Mouse (Mus musculus) heart, postnatal 36 days (tissue): ENCODE measurements around the gene Pgm2. TPM values are rescaled to one million over a fixed set of nuclear protein-coding genes. Genes with fewer than 3 reads are reported as not detected.
A peak's percentile ranks its signal among the peaks of the same experiment; 100 is the strongest.

Experiments used
- DNase-seq, 2 experiments: peaks; one replicate each; pipeline ENCODE4 v3.0.0; 2021 to 2022
- intact Hi-C: fragments of 180-260 bp; cut with DNase I; formaldehyde crosslinking; loops from one replicate; pipeline ENCODE4 v1.15.1; 2025
- total RNA-seq, 2 experiments: library from RNA; stranded (reverse); gene quantifications; 2 replicates each; pipeline ENCODE4 v1.2.3; 2021

Pgm2 gene
- total RNA-seq, 2 experiments from 2014 or later, result 5.7 to 8.5 TPM

DNA sequence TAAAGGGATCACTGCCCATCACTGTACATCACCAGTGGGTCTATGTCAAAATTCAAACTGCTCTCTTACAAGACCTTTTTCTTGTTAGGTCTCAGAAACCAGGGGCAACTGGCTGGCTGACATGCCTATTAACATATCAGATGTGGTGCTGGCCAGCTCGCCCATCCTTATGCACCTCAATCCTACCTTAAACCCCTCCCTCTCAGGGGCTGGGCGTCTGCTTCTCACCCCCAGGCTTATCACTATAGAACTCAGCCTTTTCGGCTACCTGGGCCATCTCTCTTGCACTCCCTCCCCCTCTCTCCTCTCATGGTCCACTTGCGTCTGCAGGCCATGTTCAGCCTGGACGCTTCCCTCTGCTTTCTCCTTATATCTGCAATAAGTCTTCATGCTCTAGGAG is 38.8 kb downstream of the Pgm2 start:
- intact Hi-C loops, result no loop called here
- no peak for DNase-seq

DNA sequence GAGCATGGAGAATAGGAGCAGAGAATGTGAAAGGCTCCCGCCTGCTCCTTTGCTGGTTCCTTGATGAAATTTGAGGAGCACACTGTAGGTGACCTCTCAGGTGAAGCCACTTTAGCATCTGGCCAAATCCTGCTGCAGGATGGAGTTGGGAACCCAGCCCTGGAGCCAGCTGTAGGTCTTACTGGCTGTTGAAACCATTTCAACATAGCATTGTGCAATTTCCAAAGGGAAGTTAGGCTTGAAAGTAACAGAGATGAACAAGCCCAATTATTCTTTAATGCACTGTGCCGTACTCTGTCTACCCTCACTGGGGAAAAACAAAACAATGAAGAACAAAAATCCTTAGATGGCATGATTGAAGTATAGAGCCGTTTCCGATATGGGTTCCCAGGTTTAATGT is 41.2 kb downstream of the Pgm2 start:
- no peak for DNase-seq
- intact Hi-C loops, result no loop called here

DNA sequence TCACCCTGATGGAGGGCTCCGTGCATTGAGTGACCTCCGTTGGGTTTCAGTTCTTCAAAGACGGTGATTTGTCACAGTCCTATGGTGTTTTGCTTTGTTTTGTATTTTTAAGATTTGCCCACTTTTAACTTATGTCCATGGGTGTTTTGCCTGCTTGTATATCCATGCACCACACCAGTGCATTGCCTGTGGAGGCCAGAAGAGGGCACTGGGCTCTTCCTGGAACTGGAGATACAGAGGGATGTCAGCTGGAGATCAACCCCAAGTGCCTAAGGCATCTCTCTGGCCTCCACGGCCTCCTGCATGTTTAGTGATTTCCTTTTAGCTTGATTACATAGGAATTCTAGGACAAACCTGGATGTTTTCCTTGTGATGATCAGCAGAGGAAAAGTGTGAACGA is 43.6 kb downstream of the Pgm2 start:
- no peak for DNase-seq
- intact Hi-C loops, result loop anchor here (5.0 kb wide), 1 partner anchor 131 kb away; no protein-coding TSS in a partner anchor

DNA sequence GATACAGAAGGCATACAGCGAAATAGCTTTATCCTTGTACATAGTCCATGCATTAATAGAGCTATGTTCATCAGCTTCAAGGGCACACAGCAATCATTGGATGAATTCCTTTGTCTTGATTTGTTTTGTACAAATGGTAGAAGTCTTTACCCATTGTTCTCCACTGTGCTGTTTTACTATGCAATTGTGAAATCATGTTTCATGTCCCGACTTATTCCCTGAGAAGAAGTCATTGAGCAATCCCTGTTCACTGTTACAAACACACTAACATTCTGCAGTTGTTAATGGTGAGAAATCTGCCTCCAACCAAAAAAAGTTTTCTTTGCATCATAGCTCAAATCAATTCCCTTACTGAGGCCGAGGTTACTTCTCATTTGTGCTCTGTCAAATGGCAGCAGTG is 47.5 kb downstream of the Pgm2 start:
- intact Hi-C loops, result no loop called here
- DNase-seq, result no peak

DNA sequence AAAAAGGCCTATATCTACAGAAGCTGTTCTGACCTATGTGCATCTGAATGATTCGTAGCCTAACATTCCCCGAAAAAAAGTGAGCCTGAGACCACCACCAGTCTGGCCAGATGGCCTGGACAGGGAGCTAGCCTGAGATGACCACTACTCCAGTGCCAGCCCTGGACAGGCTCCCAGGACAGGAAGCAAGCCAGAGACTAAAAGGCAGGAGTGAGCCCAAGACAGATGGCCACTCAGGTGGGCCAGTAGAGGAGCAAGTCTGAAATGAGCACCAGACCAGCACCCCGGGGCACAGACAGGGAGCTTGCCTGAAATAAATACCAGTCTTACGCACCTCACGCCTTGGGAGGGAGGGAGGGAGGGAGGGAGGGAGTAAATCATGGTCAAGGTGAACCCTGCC is 51.6 kb downstream of the Pgm2 start:
- intact Hi-C loops, result no loop called here
- no peak for DNase-seq

DNA sequence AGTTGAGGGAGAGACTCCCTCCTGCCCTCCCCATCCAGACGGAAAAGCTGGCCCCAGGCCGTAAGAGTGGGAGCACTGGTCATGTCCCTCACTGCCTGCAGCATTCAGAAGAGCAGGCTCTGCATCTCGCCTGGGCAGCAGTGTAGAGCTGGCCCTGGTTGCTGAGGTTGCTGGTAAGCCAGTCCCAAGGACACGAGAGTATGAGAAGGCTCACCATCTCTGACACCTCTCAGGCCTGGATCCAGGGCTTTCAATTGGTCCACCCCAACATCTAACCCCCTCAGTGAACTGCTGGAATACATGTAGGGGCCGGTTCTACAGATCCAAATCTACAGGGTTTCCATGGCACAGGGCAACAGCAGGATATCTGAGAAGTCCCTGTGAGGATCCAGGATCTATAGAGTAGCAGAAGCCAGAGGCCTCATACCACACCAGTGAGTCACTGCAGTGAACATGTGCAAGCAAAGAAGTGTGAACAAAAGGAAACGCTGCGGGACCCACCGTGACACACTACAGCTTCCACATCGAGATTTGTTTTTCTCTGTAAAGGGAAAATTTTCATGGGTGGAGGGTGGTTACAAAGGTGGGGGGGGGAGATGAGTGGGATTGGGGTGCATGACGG is 53.7 kb downstream of the Pgm2 start:
- no peak for DNase-seq
- intact Hi-C loops, result no loop called here

DNA sequence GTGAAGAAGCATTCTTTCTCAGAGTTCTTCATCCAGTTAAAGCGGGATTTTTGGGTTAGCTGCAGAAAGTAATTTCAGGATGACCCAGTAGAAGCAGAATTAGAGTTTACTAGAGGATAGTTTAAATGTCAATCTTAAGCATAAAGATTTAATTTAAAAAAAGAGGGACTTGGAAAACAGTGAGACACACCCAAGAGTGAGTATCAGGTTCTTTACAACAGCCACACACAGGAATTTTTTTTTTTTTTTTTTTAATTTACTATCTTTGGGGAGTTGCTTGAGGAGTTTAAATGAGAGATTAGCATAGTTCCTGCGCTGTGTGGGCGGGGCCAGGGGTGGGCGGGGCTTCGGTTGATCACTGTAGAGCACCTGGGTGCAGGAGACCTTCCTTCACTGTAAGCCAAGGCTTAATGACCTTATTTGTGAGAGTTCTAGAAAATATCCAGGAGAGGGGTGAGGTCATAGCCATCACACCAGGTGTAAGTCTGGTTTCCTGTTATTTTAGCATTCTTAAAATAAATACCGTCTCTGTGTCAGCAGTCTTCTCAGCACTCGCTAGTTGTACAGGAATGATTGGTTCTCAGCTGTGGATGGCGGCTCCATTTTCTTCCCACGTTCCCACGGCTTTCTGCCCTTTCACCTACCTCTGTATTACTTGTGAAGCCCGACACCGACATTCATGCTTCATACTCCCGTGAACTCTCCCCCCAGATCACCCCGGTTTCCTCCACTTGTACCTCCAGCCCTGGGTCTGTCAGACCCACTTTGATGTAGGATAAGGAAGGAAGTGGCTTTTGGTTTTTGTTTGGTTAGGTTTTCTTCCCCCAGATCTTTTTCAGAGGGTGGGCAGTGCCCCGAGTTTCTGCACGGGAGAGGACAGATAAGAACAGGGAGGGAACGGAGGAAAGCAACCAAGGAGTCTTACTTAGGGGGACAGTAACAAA is 56.7 kb downstream of the Pgm2 start:
- intact Hi-C loops, result no loop called here
- DNase-seq, result no peak

DNA sequence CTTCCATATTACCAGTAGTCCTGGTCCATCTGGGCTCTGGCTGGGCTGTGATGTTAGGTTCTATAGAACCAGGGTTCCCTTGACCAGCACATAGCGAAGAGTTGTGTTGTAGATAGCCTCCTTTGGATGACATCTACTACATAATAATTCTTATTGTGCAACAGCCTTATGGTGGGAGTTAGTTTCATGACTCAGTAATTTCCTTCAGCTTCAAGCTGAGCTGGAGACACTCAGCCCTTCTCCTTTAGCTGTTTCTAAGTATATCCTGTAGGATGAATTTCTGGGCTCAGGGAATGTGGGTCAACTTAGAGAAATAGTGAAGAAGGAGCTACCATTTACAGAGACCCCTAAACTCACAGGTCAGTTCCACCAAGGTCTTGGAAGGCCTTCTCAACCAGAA is 60.6 kb downstream of the Pgm2 start:
- intact Hi-C loops, result no loop called here
- DNase-seq, result no peak

DNA sequence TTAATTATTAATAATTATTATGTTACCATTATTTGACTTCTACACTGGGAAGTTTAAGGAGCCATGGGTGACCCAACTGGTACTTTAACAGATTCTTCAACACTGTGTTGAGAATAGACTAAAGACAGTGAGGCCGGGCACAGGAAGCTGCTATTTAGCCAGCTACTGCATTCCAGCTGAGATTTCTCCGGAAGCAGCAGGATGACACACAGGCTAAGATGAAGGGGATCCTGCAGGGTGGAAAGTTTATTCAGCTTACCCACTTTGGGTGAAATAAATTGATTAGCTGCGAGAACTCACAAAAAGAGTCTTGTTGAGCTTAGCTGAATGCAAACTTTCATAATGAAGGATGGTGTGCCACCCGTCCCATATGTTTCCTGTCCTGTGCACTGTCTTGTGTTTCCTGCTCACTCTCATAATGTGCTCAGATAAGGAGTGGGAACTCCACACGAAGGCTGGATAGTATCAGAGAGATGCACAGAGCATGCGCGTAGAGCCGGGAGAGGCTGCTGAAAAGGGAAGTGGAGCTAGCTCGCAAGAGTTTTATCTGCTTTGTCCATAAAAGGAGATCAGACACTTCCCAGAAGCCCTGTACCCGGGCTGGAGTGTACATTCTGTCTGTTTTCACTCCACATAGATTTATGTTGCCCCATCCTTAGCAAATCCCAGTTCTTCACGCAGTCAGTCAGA is 63.3 kb downstream of the Pgm2 start, which contains the start of gene Tbc1d1:
Gene Tbc1d1 (plus strand): TSS at position 445 of the 690 bp plus-strand sequence.
- peak; percentile 57 to 62 for DNase-seq
- intact Hi-C loops, result no loop called here

DNA sequence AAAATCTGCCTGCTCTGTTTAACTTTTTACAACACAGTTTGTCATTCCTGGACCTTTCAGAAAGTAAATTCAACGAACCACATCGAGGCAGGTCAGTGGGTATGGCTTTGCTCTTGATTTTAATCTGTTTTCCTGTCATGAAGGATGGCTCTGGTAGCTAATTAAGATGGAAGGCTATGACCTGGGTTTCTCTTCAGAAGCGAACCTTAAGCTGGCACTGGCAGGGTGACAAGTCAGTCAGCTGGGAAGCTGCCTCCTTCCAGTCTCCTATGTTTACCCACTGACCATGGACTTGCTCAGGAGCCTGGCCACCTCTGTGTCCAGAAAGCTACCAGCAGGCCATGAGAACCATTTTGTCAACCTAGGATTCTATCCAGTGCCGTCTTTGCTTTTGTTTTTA is 63.8 kb downstream of the Pgm2 start:
- DNase-seq, result no peak
- intact Hi-C loops, result no loop called here

DNA sequence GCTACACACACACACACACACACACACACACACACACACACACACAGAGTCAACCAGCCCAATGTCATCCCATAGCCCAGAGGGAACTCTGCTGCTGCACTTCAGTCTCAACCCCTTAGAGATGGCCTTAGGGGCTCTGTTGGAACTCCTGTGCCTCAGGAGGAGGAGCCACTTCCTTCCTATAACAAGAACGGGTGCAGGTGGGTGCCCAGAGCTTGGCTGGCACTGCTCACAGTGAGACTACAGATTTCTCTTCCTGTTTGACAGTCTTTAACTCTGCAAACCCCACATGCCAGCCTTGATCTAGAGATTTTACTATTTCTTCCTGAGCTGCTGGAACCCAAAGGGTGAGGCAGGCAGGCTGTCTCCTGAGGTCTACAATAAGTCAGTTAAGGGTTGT is 65.2 kb downstream of the Pgm2 start:
- intact Hi-C loops, result no loop called here

DNA sequence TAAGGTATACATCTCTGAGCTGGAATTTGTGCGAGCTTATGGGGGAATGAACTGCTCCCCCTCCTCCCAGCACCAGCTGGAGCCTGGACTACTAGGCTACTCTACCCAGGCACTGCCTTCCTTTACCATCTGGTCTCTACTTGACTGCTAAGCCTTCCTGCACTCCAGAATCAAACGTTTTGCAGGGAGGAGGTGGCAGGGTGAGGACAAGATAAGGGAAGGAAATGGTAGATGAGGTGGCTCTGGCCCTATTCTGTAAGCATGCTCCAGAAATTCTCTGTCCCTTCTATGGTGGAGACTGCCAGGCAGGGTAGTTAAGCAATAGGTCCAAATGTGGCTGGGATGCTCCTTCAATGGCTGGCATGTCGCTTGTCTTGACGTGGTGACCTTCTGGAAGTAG is 65.8 kb downstream of the Pgm2 start:
- no peak for DNase-seq
- intact Hi-C loops, result no loop called here

More for the DNA sequence above, 65.2 kb downstream of the Pgm2 start:
- no peak for DNase-seq

DNA sequence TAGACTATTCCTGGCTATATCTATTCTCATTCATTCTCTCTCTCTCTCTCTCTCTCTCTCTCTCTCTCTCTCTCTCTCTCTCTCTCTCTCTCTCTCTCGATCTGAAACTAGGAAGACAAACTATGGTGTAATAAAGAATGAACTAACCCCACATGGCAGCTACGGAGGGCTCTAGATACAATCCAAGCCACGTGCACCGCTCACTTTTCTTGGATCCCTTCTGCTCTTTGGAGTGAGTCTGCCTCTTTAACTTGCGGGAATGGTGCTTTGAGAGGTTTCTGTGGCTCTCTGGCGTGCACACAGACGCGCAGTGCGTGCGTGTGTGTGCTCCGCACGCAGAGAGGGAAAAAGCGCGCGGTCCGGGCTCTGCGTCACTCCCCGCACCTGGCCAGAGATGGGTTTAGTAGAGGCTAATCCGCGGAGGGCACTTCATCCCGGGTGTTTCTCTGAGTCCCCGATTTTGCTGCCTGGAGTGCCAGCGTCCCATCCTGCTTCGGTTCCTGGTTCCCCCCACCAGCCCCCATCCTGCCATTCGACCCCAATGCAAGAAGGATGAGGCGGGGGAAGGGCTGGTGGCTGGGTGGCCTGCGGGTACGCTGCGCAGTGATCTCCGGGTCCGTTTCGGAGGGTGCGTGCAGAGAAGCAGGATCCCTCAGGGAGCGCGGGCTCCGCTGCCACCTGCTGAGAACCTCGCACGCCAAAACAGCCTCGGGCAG is 66.5 kb downstream of the Pgm2 start:
- intact Hi-C loops, result no loop called here
- no peak for DNase-seq

DNA sequence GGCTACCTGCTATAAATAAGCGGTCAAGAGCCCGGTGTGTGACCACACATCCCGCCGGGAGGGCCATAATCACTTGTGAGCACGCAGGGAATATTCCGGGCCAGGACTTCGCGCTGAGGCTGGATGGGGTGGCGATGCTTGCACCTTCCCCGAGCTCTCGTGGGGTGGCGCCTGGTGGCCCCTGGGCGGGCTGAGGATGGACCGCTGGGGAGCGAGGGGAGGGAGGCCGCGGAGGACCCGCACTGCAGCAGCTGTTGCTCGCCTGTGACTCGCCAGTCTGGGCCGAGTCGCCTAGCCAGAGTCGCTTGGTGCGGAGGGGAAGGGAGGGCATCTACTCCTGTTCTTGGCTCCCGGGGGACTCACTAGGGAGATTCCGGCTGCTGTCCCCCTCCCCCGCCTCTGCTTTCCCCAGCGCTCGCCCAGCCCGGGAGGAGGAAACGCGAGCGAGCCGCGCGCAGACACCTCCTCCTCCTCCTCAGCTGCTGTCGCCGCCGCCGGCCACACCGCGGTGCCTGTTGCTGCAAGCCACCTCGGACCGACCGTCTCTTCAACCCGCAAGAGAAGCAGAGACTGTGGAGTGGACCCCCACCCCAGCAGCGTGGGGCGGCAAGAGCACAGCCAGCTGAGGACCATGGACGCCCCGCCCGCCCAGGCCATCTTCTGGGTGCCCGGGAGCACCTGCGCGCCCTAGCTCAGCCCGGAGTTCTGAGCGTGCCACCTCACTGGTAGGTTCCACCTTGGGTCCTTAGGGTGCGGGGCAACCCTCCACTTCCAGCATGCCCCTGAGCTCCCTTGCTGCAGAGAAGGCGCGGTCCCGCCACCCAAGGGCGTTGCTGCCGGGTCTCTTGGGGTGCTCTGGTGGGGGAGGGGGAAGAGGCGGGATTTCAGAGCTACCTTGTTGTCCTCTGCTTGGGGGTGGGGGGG is 67.3 kb downstream of the Pgm2 start:
- peak; percentile 67 to 74 for DNase-seq
- intact Hi-C loops, result loop anchor here (5.0 kb wide), 1 partner anchor 42 kb away; no protein-coding TSS in a partner anchor

DNA sequence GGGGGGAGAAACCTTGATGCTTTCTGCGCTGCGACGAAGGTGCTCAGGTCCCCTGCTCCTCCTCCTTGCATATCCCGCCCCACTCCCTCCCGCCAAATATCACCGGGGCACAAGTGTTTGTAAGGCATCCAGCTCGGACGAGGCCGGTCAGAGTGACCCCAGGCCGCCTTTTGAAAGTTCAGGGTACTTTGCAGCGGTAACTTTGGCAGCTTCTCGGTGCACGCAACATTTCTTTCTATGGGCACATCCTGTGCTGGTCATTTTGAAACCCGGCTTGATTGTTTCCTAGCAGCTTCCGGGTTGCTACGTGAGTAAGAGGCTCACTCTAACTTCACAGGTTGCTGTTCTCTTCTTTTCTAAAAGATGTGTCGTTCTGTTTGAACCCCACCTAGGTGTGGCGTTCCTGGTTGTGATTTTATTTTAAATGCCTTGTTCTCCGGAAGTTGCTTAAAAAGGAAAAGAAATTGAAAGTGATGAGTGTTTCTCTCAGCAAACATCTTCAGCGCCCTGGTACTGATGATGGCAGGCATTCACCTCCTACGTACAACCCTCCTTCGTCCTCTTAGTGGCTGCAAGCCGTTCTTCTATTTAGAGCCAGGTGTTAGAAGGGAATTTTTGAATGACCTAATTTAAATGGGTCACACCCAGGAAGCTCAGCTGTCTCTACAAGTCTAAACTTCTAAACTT is 68.1 kb downstream of the Pgm2 start:
- no peak for DNase-seq
- intact Hi-C loops, result loop anchor here (5.0 kb wide), 1 partner anchor 41 kb away; no protein-coding TSS in a partner anchor

DNA sequence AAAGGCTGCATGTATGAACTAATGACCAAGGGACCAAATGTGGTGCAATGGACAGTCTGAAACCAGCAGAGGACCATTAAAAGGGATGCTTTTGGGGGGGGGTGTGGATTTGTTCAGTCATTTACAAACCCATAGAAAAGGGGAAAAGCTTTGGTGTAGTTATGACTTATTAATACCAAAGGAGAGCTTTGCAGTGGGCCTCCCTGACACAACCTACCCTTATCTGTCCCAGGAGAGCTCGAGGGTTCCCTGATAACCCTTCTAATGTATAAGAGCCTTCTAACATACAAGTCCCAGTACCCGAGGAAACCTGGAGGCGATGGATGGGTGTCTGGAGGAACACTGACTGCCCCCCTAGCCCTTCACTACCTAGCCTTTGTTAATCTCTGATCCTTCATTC is 69.2 kb downstream of the Pgm2 start:
- no peak for DNase-seq
- intact Hi-C loops, result loop anchor here (5.0 kb wide), 1 partner anchor 40 kb away; no protein-coding TSS in a partner anchor

DNA sequence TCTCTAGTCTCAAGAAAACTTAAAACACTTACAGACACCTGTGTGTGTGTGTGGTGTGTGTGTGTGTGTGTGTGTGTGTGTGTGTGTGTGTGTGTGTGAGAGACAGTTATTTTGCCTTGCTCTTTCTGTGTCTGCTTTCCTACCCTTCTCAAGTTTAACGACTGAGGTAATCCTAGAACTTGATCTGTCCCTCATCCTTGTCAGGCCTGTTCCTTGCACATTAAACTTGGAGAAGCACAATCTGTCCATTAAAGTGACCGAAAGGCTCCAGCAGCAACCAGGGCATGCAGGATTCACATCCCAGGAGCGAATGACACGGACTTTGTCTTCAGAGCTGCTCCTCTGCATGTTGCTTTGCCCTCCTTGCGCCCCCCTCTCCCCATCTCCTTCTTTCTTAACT is 69.8 kb downstream of the Pgm2 start:
- no peak for DNase-seq
- intact Hi-C loops, result loop anchor here (5.0 kb wide), 1 partner anchor 40 kb away; no protein-coding TSS in a partner anchor

DNA sequence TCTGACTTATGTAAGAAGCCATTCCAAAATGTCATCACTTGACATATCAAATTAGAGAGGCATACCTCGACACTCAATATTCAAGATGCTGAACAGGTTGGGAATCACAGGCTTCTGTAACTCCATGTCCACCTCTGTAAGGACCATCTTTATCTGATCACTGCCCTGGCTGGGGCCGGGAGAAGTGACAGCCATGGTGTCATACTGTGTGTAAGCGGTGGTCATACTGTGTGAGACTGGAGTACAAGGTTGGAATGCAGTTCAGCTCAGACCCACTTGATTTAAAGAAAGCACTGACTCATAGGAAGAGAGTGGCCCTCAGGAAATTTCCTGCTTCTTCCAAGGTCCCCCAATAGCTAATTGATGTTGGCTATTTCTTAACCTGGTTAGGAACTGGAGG is 71.7 kb downstream of the Pgm2 start:
- DNase-seq, result no peak
- intact Hi-C loops, result loop anchor here (5.0 kb wide), 1 partner anchor 38 kb away; no protein-coding TSS in a partner anchor

DNA sequence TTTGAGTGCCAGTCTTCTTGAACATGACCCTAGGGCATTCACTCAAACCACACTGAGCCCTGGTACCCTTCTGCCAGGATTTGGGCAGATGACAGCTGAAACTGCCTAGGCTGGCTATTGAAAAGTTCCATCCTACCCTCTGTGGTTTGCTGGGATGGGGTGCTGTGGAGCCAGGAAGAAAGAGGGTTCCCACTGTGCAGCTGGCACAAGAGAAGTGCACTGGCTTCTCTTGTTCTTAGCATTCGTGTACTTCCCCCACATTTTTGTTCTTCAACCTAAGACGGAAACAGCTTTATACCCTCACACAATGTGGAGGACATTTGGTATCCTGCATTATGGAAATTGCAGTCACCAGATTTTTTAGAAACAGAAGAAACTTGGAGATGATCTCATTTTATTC is 73.1 kb downstream of the Pgm2 start:
- no peak for DNase-seq
- intact Hi-C loops, result no loop called here
